Mouse (Mus musculus) lung, embryonic 15.5 days (tissue): ENCODE data around the gene Gm37419. TPM values are rescaled to one million over a fixed set of nuclear protein-coding genes. Genes with fewer than 3 reads are reported as not detected.

Experiments
- ATAC-seq: fragments of 200-750 bp; cut with Nextera tagmentation; 2 replicates; pipeline ENCODE4 v1.8.0; 2017; ENCODE audit warnings: moderate number of reproducible peaks, borderline replicate concordance; ENCODE audit not compliant: low FRiP score, low TSS enrichment; ENCODE audit errors: extremely low read depth
- H3K27ac ChIP-seq: fragments of 300-500 bp; sonication (generic); 2 replicates; pipeline ENCODE4 v1.5.1; 2015; ENCODE audit warnings: moderate library complexity, mild to moderate bottlenecking, inconsistent platforms
- H3K27me3 ChIP-seq: fragments of 300-500 bp; sonication (generic); 2 replicates; pipeline ENCODE4 v1.6.1; 2015; ENCODE audit warnings: inconsistent platforms
- H3K36me3 ChIP-seq: fragments of 300-500 bp; sonication (generic); 2 replicates; pipeline ENCODE4 v1.6.1; 2015; ENCODE audit warnings: inconsistent platforms
- H3K4me1 ChIP-seq: fragments of 300-500 bp; sonication (generic); 2 replicates; pipeline ENCODE4 v1.6.1; 2015; ENCODE audit warnings: inconsistent platforms
- H3K4me2 ChIP-seq: fragments of 300-500 bp; sonication (generic); 2 replicates; pipeline ENCODE4 v1.6.1; 2015; ENCODE audit warnings: inconsistent platforms, mild to moderate bottlenecking, moderate library complexity
- H3K4me3 ChIP-seq: fragments of 300-500 bp; sonication (generic); 2 replicates; pipeline ENCODE4 v1.5.1; 2015; ENCODE audit warnings: mild to moderate bottlenecking, inconsistent platforms
- H3K9ac ChIP-seq: fragments of 300-500 bp; sonication (generic); 2 replicates; pipeline ENCODE4 v1.6.1; 2015; ENCODE audit warnings: inconsistent platforms
- H3K9me3 ChIP-seq: fragments of 300-500 bp; sonication (generic); 2 replicates; pipeline ENCODE4 v1.6.1; 2016; ENCODE audit warnings: inconsistent platforms
- whole genome bisulfite sequencing: fragments of 180-500 bp; shearing (Covaris S2); methylation state at CpG from one replicate; pipeline ENCODE4 v1.1.7; 2015; 5-methylcytosine and 5-hydroxymethylcytosine counted together
- polyA plus RNA-seq: library from polyadenylated mRNA; unstranded; fragments of >200 nt; fragmentation: Nextera tagmentation; extraction: Ambion mirVana; gene quantifications from 2 replicates; pipeline ENCODE4 v1.2.1, GENCODE M21; 2015

The Gm37419 gene
- polyA plus RNA-seq, 1 experiment from 2014 or later: not detected

GRCm38 (mm10) chr16:23989209-23990160 is 1.2 kb downstream of the Gm37419 start:
- Histone ChIP-seq H3K9me3 (no peaks in the 10 kb centered on the region), H3K4me2 (peak overlapping the region; percentile 96), H3K4me3 (peak overlapping the region; percentile 79), H3K4me1 (peaks cover 32% of the 10 kb centered on the region), H3K27me3 (no peaks in the 10 kb centered on the region), H3K9ac (peak overlapping the region; percentile 79), H3K27ac (peak overlapping the region; percentile 99), H3K36me3 (no peaks in the 10 kb centered on the region)
- no peak for ATAC-seq
- WGBS: 5% methylated on average over 25 of the region's 25 CpGs

GRCm38 (mm10) chr16:23990161-23990970 is 2.1 kb downstream of the Gm37419 start:
- ATAC-seq: no peak
- peak overlapping the region; percentile 99; the same call in 1 of the 2 replicates for H3K27ac ChIP-seq

GRCm38 (mm10) chr16:23991170-23991569 is 2.9 kb downstream of the Gm37419 start:
- Histone ChIP-seq H3K27me3 (no peaks in the 10 kb centered on the region), H3K9ac (no peak overlapping the region), H3K4me1 (peaks cover 21% of the 10 kb centered on the region), H3K9me3 (no peaks in the 10 kb centered on the region), H3K4me3 (no peak overlapping the region), H3K36me3 (no peaks in the 10 kb centered on the region), H3K27ac (no peak overlapping the region), H3K4me2 (peak overlapping the region; percentile 13; the same call in 1 of the 2 replicates)
- WGBS: 4% methylated on average over 4 of the region's 4 CpGs
- no peak for ATAC-seq

More at GRCm38 (mm10) chr16:23990161-23990970, 2.1 kb downstream of the Gm37419 start:
- H3K4me2 ChIP-seq: peak overlapping the region; percentile 96
- H3K9ac ChIP-seq: peak overlapping the region; percentile 79; the same call in 1 of the 2 replicates
- peak overlapping the region; percentile 79 for H3K4me3 ChIP-seq
- no peaks in the 10 kb centered on the region for H3K36me3 ChIP-seq
- H3K27me3 ChIP-seq: no peaks in the 10 kb centered on the region
- 51% methylated on average over 11 of the region's 11 CpGs for WGBS
- no peaks in the 10 kb centered on the region for H3K9me3 ChIP-seq
- peaks cover 24% of the 10 kb centered on the region for H3K4me1 ChIP-seq

- Histone ChIP-seq H3K9me3 (no peaks in the 10 kb centered on the region), H3K4me2 (no peak overlapping the region), H3K36me3 (no peaks in the 10 kb centered on the region), H3K27me3 (no peaks in the 10 kb centered on the region), H3K4me3 (no peak overlapping the region), H3K4me1 (peaks cover 19% of the 10 kb centered on the region), H3K27ac (no peak overlapping the region), H3K9ac (no peak overlapping the region)
- 81% methylated on average over 14 of the region's 14 CpGs for WGBS
- ATAC-seq: no peak
Measured at GRCm38 (mm10) chr16:23991846-23992580, 3.7 kb downstream of the Gm37419 start.

- H3K27ac ChIP-seq: peak overlapping the region; percentile 74
- 24% methylated on average over 17 of the region's 17 CpGs for WGBS
- H3K4me1 ChIP-seq: peaks cover 19% of the 10 kb centered on the region
- H3K9me3 ChIP-seq: no peaks in the 10 kb centered on the region
- no peaks in the 10 kb centered on the region for H3K36me3 ChIP-seq
- H3K9ac ChIP-seq: no peak overlapping the region
- no peaks in the 10 kb centered on the region for H3K27me3 ChIP-seq
- peak overlapping the region; percentile 41 for H3K4me2 ChIP-seq
- ATAC-seq: peak; percentile 24; the same call in 1 of the 2 replicates
- peak overlapping the region; percentile 8; the same call in 1 of the 2 replicates for H3K4me3 ChIP-seq
Measured at GRCm38 (mm10) chr16:23993351-23994321, 5.4 kb downstream of the Gm37419 start.

- no peak for ATAC-seq
Measured at GRCm38 (mm10) chr16:23996342-23996741, 8.1 kb downstream of the Gm37419 start.

GRCm38 (mm10) chr16:23997228-23997627 is 8.9 kb downstream of the Gm37419 start:
- H3K9ac ChIP-seq: no peak overlapping the region
- no peak overlapping the region for H3K4me2 ChIP-seq
- H3K27me3 ChIP-seq: no peaks in the 10 kb centered on the region
- no peak overlapping the region for H3K4me3 ChIP-seq
- H3K27ac ChIP-seq: no peak overlapping the region
- WGBS: 60% methylated on average over 3 of the region's 3 CpGs
- no peak for ATAC-seq
- H3K36me3 ChIP-seq: no peaks in the 10 kb centered on the region
- H3K4me1 ChIP-seq: peaks cover 10% of the 10 kb centered on the region
- no peaks in the 10 kb centered on the region for H3K9me3 ChIP-seq

More at GRCm38 (mm10) chr16:23996342-23996741, 8.1 kb downstream of the Gm37419 start:
- WGBS: 69% methylated on average over 7 of the region's 7 CpGs
- H3K4me2 ChIP-seq: no peak overlapping the region
- H3K4me1 ChIP-seq: peaks cover 10% of the 10 kb centered on the region
- H3K27ac ChIP-seq: no peak overlapping the region
- no peak overlapping the region for H3K4me3 ChIP-seq
- H3K9ac ChIP-seq: no peak overlapping the region
- no peaks in the 10 kb centered on the region for H3K36me3 ChIP-seq
- H3K27me3 ChIP-seq: no peaks in the 10 kb centered on the region
- no peaks in the 10 kb centered on the region for H3K9me3 ChIP-seq

- 69% methylated on average over 6 of the region's 6 CpGs for WGBS
- Histone ChIP-seq H3K36me3 (no peaks in the 10 kb centered on the region), H3K27me3 (no peaks in the 10 kb centered on the region), H3K4me2 (no peak overlapping the region), H3K4me3 (no peak overlapping the region), H3K27ac (no peak overlapping the region), H3K9me3 (no peaks in the 10 kb centered on the region), H3K4me1 (peaks cover 10% of the 10 kb centered on the region), H3K9ac (no peak overlapping the region)
- no peak for ATAC-seq
Measured at GRCm38 (mm10) chr16:23997912-23998311, 9.6 kb downstream of the Gm37419 start.

- no peak for ATAC-seq
- Histone ChIP-seq H3K4me1 (no peaks in the 10 kb centered on the region), H3K9ac (no peak overlapping the region), H3K27me3 (no peaks in the 10 kb centered on the region), H3K4me2 (no peak overlapping the region), H3K4me3 (no peak overlapping the region), H3K9me3 (no peaks in the 10 kb centered on the region), H3K36me3 (no peaks in the 10 kb centered on the region), H3K27ac (no peak overlapping the region)
- WGBS: 69% methylated on average over 8 of the region's 8 CpGs
Measured at GRCm38 (mm10) chr16:24005928-24006327, 17.6 kb downstream of the Gm37419 start.

- no peaks in the 10 kb centered on the region for H3K27me3 ChIP-seq
- H3K4me2 ChIP-seq: no peak overlapping the region
- H3K9me3 ChIP-seq: no peaks in the 10 kb centered on the region
- no peak for ATAC-seq
- H3K36me3 ChIP-seq: no peaks in the 10 kb centered on the region
- no peaks in the 10 kb centered on the region for H3K4me1 ChIP-seq
- no peak overlapping the region for H3K9ac ChIP-seq
- 86% methylated on average over 2 of the region's 2 CpGs for WGBS
- H3K27ac ChIP-seq: no peak overlapping the region
- H3K4me3 ChIP-seq: no peak overlapping the region
Measured at GRCm38 (mm10) chr16:24009891-24010290, 21.6 kb downstream of the Gm37419 start.
